Mouse (Mus musculus): Measurements from ENCODE around the gene Myo1c.

The Myo1c gene

GRCm38 (mm10) chr11:75716661-75717325 is 66.5 kb downstream of the Myo1c start:
- DNase-seq (ENCODE audit: low spot score in 2 of 2), result no peak

- no peak for DNase-seq (ENCODE audit: low spot score in 2 of 2)
Measured at GRCm38 (mm10) chr11:75722339-75722738, 72.0 kb downstream of the Myo1c start.
